Mouse (Mus musculus) adrenal gland, postnatal 36 days (tissue): ENCODE data around the gene Bmp7. TPM values are rescaled to one million over a fixed set of nuclear protein-coding genes. Genes with fewer than 3 reads are reported as not detected.

Experiments used
- microRNA-seq: library from miRNA; unstranded; fragments of <30 nt; microRNA quantifications from one replicate; pipeline ENCODE4 v1.2.0, GENCODE M21; 2021
- total RNA-seq, 2 experiments: library from RNA; stranded (reverse); gene quantifications; 2 replicates each; pipeline ENCODE4 v1.2.3; 2021

Bmp7 gene
- total RNA-seq, 2 experiments from 2014 or later, result 30.1 to 68.2 TPM

Small RNAs within 50 kb of the gene (microRNA-seq; reads per million reads assigned to microRNA genes)
- gene Gm22773, result not detected

Other genes with a start within 250 kb of the Bmp7 start
- gene Spo11, start 37.4 kb upstream of the Bmp7 start, total RNA-seq, result not detected
- gene Rae1, start 59.8 kb upstream of the Bmp7 start, total RNA-seq, result 10 to 100 TPM; 64.8 to 66.1 TPM
- gene Rbm38, start 80.2 kb upstream of the Bmp7 start, total RNA-seq, result 10 to 100 TPM; 20.8 to 30.0 TPM
- gene Ctcfl, start 179.2 kb upstream of the Bmp7 start, total RNA-seq, result under 1 TPM; 0.10 TPM
- gene Pck1, start 212.7 kb upstream of the Bmp7 start, total RNA-seq, result 100 to 1,000 TPM; 816 to 818 TPM